Mouse (Mus musculus): ENCODE data around the gene Stx1a. TPM values are rescaled to one million over a fixed set of nuclear protein-coding genes. Genes with fewer than 3 reads are reported as not detected.
A peak's percentile ranks its signal among the peaks of the same experiment; 100 is the strongest.

Stx1a gene
- total RNA-seq (2014; rRNA removed), result 152 and 167 TPM in 2 replicates
- polyA plus RNA-seq (2015; fragmentation: Nextera tagmentation; extraction: Ambion mirVana), result 143 and 171 TPM in 2 replicates

DNA sequence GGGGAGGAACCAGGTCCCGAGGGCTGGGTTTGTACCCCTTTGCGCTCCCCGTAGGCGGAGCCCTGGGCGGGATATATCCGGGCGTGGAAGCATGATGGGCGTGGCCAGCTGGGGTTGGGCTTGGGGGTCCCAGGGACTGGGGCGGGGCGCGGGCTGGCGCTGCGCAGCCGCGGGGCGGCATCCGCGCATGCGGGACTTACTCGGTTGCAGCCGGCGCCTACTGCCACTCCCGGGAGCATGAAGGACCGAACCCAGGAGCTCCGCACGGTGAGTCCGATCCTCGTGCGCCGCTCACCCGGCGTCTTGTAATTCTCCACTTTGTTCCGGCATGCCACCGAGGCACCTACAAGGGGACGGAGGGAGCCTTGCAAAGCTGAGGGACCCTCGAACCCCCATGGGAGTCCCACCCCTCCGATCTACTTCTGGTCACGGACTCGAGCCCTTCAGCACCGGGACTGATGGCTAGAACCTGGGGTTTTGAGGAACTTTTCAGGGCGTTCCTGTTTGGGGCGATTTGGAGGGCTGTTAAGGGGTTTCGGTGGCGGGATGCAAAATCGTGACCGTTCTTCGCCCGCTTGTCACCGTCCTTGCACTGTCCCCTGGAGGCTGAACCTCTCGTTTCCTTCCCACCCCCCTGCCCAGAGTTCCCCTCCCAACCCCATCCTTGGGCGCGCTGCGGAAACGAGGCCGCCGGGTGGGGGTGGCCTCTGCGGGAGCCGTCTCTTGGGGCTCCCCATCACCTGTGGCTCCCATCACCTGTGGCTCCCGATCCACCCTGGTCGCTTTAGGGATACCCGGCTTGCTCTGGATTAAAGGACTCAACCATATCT is at the start of gene Stx1a:
Gene Stx1a, plus strand, starts transcription at position 139 of the 830 bp plus-strand sequence.
- Histone ChIP-seq H3K4me3 (ENCODE audit: low read depth, low read length) (peak within 1 kb of the TSS; percentile 88), H3K9me3 (ENCODE audit: low read length) (no peaks in the 10 kb centered on the region), H3K36me3 (ENCODE audit: insufficient read depth) (no peaks in the 10 kb centered on the region), H3K9ac (peak within 1 kb of the TSS; percentile 69), H3K27ac (ENCODE audit: low read depth, low read length) (peak within 1 kb of the TSS; percentile 58), H3K4me2 (ENCODE audit: low read depth) (peak within 1 kb of the TSS; percentile 89), H3K27me3 (ENCODE audit: insufficient read depth, low read length) (no peaks in the 10 kb centered on the region), H3K4me1 (ENCODE audit: insufficient read depth) (peaks cover 6% of the 10 kb centered on the region; the same call in 1 of the 2 replicates)
- WGBS, result 1% methylated on average over 58 of the region's 61 CpGs
- DNase-seq, result peak; percentile 93
- peak; percentile 97 for ATAC-seq
- TF ChIP-seq CTCF (IDR thresholded peaks at IDR 0.05; ENCODE audit: low read depth), result no peak; the same call in 1 of the 2 replicates

DNA sequence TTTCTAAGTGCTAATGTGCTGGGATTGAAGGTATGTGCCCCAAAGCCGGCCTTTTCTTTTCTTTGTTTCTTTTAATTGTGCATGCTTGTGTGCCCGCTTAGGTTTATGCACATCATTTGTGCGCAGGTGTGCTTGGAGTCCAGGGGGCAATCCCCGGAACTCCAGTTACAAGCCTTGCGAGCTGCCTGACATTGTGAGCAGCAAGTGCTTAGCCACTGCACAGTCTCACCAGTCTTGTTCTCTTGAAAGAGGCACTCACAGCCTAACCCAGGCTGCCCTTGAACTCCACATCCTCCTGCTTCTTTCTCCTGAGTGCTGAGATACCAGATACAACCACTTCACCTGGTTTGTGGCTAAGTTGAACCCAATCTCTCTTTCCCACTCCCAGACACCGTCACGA is 49.8 kb upstream of the Stx1a start:
- ATAC-seq, result no peak

DNA sequence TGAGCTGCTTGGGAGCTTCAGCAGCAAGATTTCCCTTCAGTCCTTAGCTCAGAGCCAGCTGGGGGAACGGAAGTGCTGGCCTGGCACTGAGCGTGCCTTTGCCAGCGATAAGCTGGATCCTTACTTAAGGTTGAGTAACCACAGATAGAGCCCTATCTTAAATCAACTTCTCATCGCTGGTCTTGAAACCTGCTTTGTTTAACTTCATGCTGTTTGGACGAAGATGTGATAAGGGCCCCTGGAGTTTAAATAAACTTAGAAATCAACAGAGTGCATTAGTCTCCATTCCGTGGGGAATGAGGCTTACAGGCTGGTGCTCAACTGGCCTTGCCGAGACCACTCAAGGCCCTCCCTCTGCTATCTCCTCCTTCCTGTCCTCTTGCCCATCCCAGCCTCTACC is 49.0 kb upstream of the Stx1a start:
- Histone ChIP-seq H3K36me3 (ENCODE audit: insufficient read depth) (no peaks in the 10 kb centered on the region), H3K4me3 (ENCODE audit: low read depth, low read length) (no peak overlapping the region), H3K9me3 (ENCODE audit: low read length) (no peaks in the 10 kb centered on the region), H3K27ac (ENCODE audit: low read depth, low read length) (no peak overlapping the region), H3K9ac (no peak overlapping the region), H3K4me2 (ENCODE audit: low read depth) (no peak overlapping the region), H3K4me1 (ENCODE audit: insufficient read depth) (no peaks in the 10 kb centered on the region), H3K27me3 (ENCODE audit: insufficient read depth, low read length) (no peaks in the 10 kb centered on the region)
- DNase-seq (no peak), ATAC-seq (no peak)
- WGBS, result 69% methylated on average over 7 of the region's 7 CpGs
- TF ChIP-seq CTCF (IDR thresholded peaks at IDR 0.05; ENCODE audit: low read depth), result no peak

More for the DNA sequence above, 49.8 kb upstream of the Stx1a start:
- Histone ChIP-seq H3K4me1 (ENCODE audit: insufficient read depth) (no peaks in the 10 kb centered on the region), H3K9ac (no peak overlapping the region), H3K9me3 (ENCODE audit: low read length) (no peaks in the 10 kb centered on the region), H3K4me3 (ENCODE audit: low read depth, low read length) (no peak overlapping the region), H3K4me2 (ENCODE audit: low read depth) (no peak overlapping the region), H3K27me3 (ENCODE audit: insufficient read depth, low read length) (no peaks in the 10 kb centered on the region), H3K36me3 (ENCODE audit: insufficient read depth) (no peaks in the 10 kb centered on the region), H3K27ac (ENCODE audit: low read depth, low read length) (no peak overlapping the region)
- no peak for TF ChIP-seq CTCF (IDR thresholded peaks at IDR 0.05; ENCODE audit: low read depth)
- WGBS, result 83% methylated on average over 7 of the region's 7 CpGs
- no peak for DNase-seq

DNA sequence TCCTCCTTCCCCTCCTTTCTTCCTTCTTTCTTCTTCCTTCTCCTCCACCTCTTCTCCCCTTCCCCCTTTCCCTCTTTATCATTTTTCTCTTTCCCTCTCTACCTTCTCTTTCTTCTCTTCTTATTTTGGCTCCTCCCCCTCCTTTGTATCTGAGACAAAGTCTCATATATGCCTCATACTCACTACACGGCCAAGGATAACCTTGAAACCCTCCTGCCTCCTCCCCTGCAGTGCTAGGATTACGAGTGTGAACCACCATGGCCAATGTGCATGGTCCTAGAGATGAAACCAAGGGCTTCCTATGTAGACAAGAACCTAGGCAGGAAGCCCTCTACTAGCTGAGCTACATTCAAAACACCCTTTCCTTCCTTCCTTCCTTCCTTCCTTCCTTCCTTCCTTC is 48.4 kb upstream of the Stx1a start:
- Histone ChIP-seq H3K4me1 (ENCODE audit: insufficient read depth) (no peaks in the 10 kb centered on the region), H3K4me3 (ENCODE audit: low read depth, low read length) (no peak overlapping the region), H3K27me3 (ENCODE audit: insufficient read depth, low read length) (no peaks in the 10 kb centered on the region), H3K9ac (no peak overlapping the region), H3K9me3 (ENCODE audit: low read length) (no peaks in the 10 kb centered on the region), H3K4me2 (ENCODE audit: low read depth) (no peak overlapping the region), H3K27ac (ENCODE audit: low read depth, low read length) (no peak overlapping the region), H3K36me3 (ENCODE audit: insufficient read depth) (no peaks in the 10 kb centered on the region)
- ATAC-seq (no peak), DNase-seq (no peak)
- 57% methylated on average over 2 of the region's 2 CpGs for WGBS
- TF ChIP-seq CTCF (IDR thresholded peaks at IDR 0.05; ENCODE audit: low read depth), result no peak

DNA sequence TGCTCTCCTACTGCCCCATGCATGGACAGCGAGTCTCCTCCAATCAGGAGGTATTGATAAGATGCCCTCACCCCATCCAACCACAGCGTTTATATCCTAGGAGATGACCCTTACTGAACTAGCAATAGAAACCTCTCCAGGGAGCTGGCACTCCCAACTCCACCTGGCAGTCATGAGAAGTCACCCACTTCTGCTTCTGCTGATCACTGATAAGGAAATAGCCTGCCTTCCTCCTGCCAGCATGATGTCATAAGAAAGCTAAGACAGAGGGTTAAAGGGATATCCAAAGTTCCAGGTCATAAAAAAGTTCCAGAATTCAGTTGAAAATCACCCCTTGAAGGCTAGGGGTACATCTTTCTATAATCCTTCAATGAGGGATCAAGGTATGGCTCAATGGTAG is 47.1 kb upstream of the Stx1a start:
- Histone ChIP-seq H3K4me3 (ENCODE audit: low read depth, low read length) (no peak overlapping the region), H3K4me2 (ENCODE audit: low read depth) (no peak overlapping the region), H3K27me3 (ENCODE audit: insufficient read depth, low read length) (no peaks in the 10 kb centered on the region), H3K9ac (no peak overlapping the region), H3K36me3 (ENCODE audit: insufficient read depth) (no peaks in the 10 kb centered on the region), H3K9me3 (ENCODE audit: low read length) (no peaks in the 10 kb centered on the region), H3K4me1 (ENCODE audit: insufficient read depth) (no peaks in the 10 kb centered on the region), H3K27ac (ENCODE audit: low read depth, low read length) (no peak overlapping the region)
- DNase-seq (no peak), ATAC-seq (no peak)
- WGBS, result 89% methylated on average over 2 of the region's 2 CpGs
- no peak for TF ChIP-seq CTCF (IDR thresholded peaks at IDR 0.05; ENCODE audit: low read depth)

DNA sequence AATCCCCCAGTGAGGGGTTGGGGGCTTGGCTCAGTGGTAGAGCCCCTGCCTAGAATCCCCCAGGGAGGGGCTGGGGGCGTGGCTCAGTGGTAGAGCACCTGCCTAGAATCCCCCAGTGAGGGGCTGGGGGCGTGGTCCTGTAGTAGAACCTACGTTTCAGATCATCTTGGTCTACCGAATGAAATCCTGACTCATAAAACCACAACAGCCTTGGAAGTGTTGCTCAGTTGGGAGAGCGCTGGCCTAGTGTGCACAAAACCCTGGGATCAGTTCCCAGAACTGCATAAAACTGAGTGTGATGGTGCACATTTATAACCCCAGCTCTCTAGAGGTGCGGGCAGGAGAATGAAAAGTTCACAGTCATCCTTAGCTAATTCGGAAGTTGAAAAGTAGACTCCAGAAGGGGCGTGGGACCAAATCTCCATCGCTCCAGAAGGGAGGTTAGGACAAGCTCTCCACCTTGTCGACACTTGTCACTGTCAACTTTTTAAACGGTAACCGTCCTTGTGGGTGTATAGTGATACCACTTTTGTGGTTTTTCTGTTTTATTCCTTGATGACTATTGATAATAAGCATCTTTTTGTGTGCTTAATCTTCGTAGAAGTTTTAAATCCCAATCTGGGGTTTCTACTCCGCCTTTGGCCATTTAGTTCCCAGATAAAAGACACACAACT is 46.6 kb upstream of the Stx1a start:
- no peaks in the 10 kb centered on the region for H3K27me3 ChIP-seq (ENCODE audit: insufficient read depth, low read length)
- H3K27ac ChIP-seq (ENCODE audit: low read depth, low read length), result no peak overlapping the region
- H3K4me1 ChIP-seq (ENCODE audit: insufficient read depth), result no peaks in the 10 kb centered on the region
- 86% methylated on average over 14 of the region's 14 CpGs for WGBS
- H3K9me3 ChIP-seq (ENCODE audit: low read length), result no peaks in the 10 kb centered on the region
- no peak for DNase-seq
- no peak for TF ChIP-seq CTCF (IDR thresholded peaks at IDR 0.05; ENCODE audit: low read depth)
- no peaks in the 10 kb centered on the region for H3K36me3 ChIP-seq (ENCODE audit: insufficient read depth)
- H3K4me2 ChIP-seq (ENCODE audit: low read depth), result no peak overlapping the region
- no peak for ATAC-seq
- H3K9ac ChIP-seq, result no peak overlapping the region
- no peak overlapping the region for H3K4me3 ChIP-seq (ENCODE audit: low read depth, low read length)

DNA sequence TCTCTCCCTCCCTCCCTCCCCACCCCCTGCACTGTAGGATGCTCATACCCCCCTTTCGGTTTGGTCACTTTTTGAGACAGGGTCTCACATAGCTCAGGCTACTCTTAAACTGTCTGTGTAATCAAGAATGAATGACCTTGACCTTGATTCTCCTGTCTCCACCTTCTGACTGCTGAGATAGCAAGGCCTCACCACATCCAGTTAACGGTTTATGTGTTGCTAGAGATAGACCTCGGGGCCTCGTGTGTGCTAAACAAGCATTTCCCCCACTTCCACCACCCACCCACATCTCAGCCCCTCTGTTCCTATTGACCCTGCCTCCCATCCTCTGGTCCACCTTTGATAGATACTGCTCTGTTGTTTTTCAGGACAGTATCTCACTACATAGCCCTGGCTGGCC is 45.4 kb upstream of the Stx1a start:
- Histone ChIP-seq H3K4me3 (ENCODE audit: low read depth, low read length) (no peak overlapping the region), H3K27ac (ENCODE audit: low read depth, low read length) (no peak overlapping the region), H3K4me2 (ENCODE audit: low read depth) (no peak overlapping the region), H3K27me3 (ENCODE audit: insufficient read depth, low read length) (no peaks in the 10 kb centered on the region), H3K9me3 (ENCODE audit: low read length) (no peaks in the 10 kb centered on the region), H3K36me3 (ENCODE audit: insufficient read depth) (no peaks in the 10 kb centered on the region), H3K4me1 (ENCODE audit: insufficient read depth) (no peaks in the 10 kb centered on the region), H3K9ac (no peak overlapping the region)
- 88% methylated on average over 4 of the region's 4 CpGs for WGBS
- no peak for TF ChIP-seq CTCF (IDR thresholded peaks at IDR 0.05; ENCODE audit: low read depth)
- no peak for ATAC-seq
- DNase-seq, result no peak
